Mouse (Mus musculus): Measurements from ENCODE around the gene Gm11077. TPM values are rescaled to one million over a fixed set of nuclear protein-coding genes. Genes with fewer than 3 reads are reported as not detected.

Gm11077 gene
- polyA plus RNA-seq, 1 experiment from 2014 or later: not detected

Other genes with a start within 250 kb of the Gm11077 start
- gene Aebp2, start 106.6 kb upstream of the Gm11077 start, polyA plus RNA-seq (2014; fragmentation: Nextera tagmentation; extraction: Ambion mirVana): 11.3 and 11.6 TPM in 2 replicates

Data from heart, embryonic 14.5 days (tissue).